Mouse (Mus musculus) cerebellum, adult 2 months (tissue): ENCODE results near the gene 1700006A11Rik. TPM values are rescaled to one million over a fixed set of nuclear protein-coding genes. Genes with fewer than 3 reads are reported as not detected.

Source experiments
- DNase-seq, 2 experiments: peaks; one replicate each; pipeline ENCODE4 v3.0.0; 2021
- H3K27ac ChIP-seq: fragments of 200-500 bp; 2 replicates; pipeline ENCODE4 v1.5.1; 2012; ENCODE audit warnings: low read length, control low read depth, inconsistent platforms; ENCODE audit not compliant: insufficient read depth
- H3K27me3 ChIP-seq: fragments of 200-500 bp; 2 replicates; pipeline ENCODE4 v1.6.1; 2012; ENCODE audit warnings: inconsistent platforms, mild to moderate bottlenecking, low read length, moderate library complexity; ENCODE audit not compliant: control insufficient read depth, insufficient read depth
- H3K4me1 ChIP-seq: fragments of 200-500 bp; 2 replicates; pipeline ENCODE4 v1.6.1; 2011; ENCODE audit warnings: low read length; ENCODE audit not compliant: control insufficient read depth, insufficient read depth
- H3K4me3 ChIP-seq: fragments of 200-500 bp; replicated peaks from 2 replicates; pipeline ENCODE3; 2011; ENCODE audit warnings: mild to moderate bottlenecking, low read depth, low read length, control low read depth; ENCODE audit not compliant: insufficient read depth
- CTCF ChIP-seq: fragments of 200-500 bp; IDR thresholded peaks from 2 replicates; pipeline ENCODE4 v1.5.1; 2011; ENCODE audit warnings: low read depth, mild to moderate bottlenecking, control low read depth, low read length, moderate library complexity, borderline replicate concordance; ENCODE audit not compliant: insufficient read depth
- POLR2A ChIP-seq: fragments of 200-500 bp; IDR thresholded peaks from 2 replicates; pipeline ENCODE4 v1.6.1; 2011; ENCODE audit warnings: low read length, control low read depth, borderline replicate concordance; ENCODE audit not compliant: insufficient read depth
- WGBS: fragments of 180-500 bp; shearing (Covaris S2); methylation state at CpG from one replicate; pipeline ENCODE4 v1.1.7; 2018; 5-methylcytosine and 5-hydroxymethylcytosine counted together
- polyA plus RNA-seq: library from polyadenylated mRNA; depleted of rRNA; stranded (reverse); fragments of >200 nt; gene quantifications from 2 replicates; pipeline ENCODE4 v1.2.3, GENCODE M21; 2012; rRNA removed

Gene 1700006A11Rik
- polyA plus RNA-seq, 1 experiment = not detected

GRCm38 (mm10) chr3:124357533-124357932, 68.3 kb downstream of the 1700006A11Rik start:
- 73% methylated on average over 3 of the region's 3 CpGs for WGBS
- no peaks in the 10 kb centered on the region for H3K4me1 ChIP-seq
- H3K27me3 ChIP-seq = no peaks in the 10 kb centered on the region
- H3K4me3 ChIP-seq = no peak overlapping the region
- TF ChIP-seq CTCF (no peak), POLR2A (no peak)
- H3K27ac ChIP-seq = no peak overlapping the region
- DNase-seq = no peak

Other genes with a start within 250 kb of the 1700006A11Rik start
- 15.9 and 16.4 TPM in 2 replicates for gene Tram1l1, start 105.2 kb downstream of the 1700006A11Rik start, polyA plus RNA-seq
- gene 1700003H04Rik, start 155.1 kb upstream of the 1700006A11Rik start, polyA plus RNA-seq = not detected in 2 replicates